Comparison of ENCODE assay signal across 8 mouse cellular contexts in the genomic region with DNA sequence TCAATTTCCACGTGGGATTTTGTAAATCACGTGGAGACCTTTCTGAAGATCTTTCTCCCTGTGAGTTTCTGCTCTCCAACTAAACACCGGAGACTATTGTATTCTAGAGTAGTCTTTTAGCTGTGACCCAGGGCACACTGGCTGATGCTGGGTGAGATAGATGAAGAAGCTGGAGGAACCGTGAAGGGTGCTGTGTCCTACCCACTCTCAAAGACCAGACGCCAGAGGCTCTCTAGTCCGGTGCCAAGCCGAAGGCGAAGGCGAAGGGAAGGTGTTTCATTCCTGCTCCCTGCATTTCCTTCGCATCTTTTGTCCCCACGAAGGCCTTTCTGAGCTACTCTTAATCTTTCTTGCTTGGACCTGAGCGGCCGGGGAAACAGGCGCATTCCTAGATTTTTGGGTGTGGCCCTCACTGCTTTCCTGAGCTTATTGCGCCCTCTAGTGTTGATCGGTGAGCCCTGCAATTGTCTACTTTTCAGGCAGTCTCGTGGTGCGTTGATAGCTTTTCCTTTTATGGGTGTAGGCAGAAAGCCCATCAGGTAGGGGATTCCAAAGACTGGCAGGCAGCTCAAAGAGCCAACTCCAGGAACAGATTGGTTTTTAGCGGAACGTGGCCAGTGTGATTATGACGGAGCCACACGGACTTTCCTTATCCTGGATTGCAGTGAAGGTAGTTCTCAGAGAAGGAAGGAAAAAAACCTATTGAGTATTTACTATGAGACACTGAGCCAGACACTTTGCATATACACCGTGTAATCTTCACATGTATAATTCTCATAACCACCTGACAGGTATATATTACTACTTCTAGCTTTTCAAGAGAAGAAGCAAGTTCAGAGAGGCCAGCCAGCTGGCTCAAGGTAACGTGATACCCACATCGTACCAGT. TPM values are rescaled to one million over a fixed set of nuclear protein-coding genes. Genes with fewer than 3 reads are reported as not detected.
DNase-seq lines count a peak whose midpoint lies in the region; ATAC-seq and TF ChIP-seq lines count a peak whose summit lies in the region.

No protein-coding gene starts in this region.

- DNase-seq in adipocyte (ENCODE audit: low spot score) = peak; percentile 91
- peak; percentile 76 for DNase-seq in gastrocnemius, postnatal 14 days
- DNase-seq in left cerebral cortex, postnatal 14 days (ENCODE audit: low spot score in 2 of 2) = peak; percentile 91 to 92
- peak; percentile 85 for DNase-seq in right cerebral cortex, postnatal 14 days
- DNase-seq in urinary bladder, postnatal 36 days (ENCODE audit: low spot score in 2 of 2) = peak; percentile 76 to 86

- peak overlapping the region; percentile 17 for H3K4me3 ChIP-seq in cortical plate, adult 2 months (ENCODE audit: insufficient read depth, low read length)

- TF ChIP-seq CTCF in cortical plate, adult 2 months (IDR thresholded peaks at IDR 0.05; ENCODE audit: extremely low read depth, insufficient read depth, low read length) = peak; percentile 99

- no peak for TF ChIP-seq POLR2A in cortical plate, adult 2 months (IDR thresholded peaks at IDR 0.05; ENCODE audit: extremely low read depth, insufficient read depth, low read length)

- H3K27ac ChIP-seq in cortical plate, adult 2 months (ENCODE audit: insufficient read depth, low read length) = no peak overlapping the region

- intact Hi-C loops in gastrocnemius, postnatal 14 days (cut with DNase I; ENCODE audit: low total_unique reads) = no loop called here
- intact Hi-C loops in left cerebral cortex, postnatal 14 days (cut with DNase I) = loop anchor here (5.0 kb wide), 1 partner anchor 347 kb away; no protein-coding TSS in a partner anchor

- H3K4me1 ChIP-seq in cortical plate, adult 2 months (ENCODE audit: control insufficient read depth, insufficient read depth, low read length) = peaks cover 2% of the 10 kb centered on the region

- ATAC-seq in inflammation-experienced regulatory T-cells, adult 6 months = peak; percentile 61
- ATAC-seq in megakaryocyte-erythroid progenitor cell, adult 5-6 weeks (replicated peaks; ENCODE audit: low FRiP score, low TSS enrichment, poor library complexity, severe bottlenecking) = peak; percentile 79

RNA-seq across cellular contexts. Expression of a gene that starts 5.9 kb away (rescaled TPM):
- 6.3 and 6.8 TPM in 2 replicates for polyA plus RNA-seq in cortical plate, adult 2 months (2012; rRNA removed)
- total RNA-seq in gastrocnemius, postnatal 14 days (2021) = 10 to 100 TPM in 1 of 2 experiments, 1 to 10 TPM in 1; 7.5 to 13.9 TPM
- under 1 TPM in 1 of 3 experiments, not detected in 2; 0.29 TPM for polyA plus RNA-seq in inflammation-experienced regulatory T-cells, adult 6 months (2017; shearing (Covaris generic))
- 10 to 100 TPM; 28.3 to 31.0 TPM for total RNA-seq in left cerebral cortex, postnatal 14 days (2021)
- not detected in 2 replicates for total RNA-seq in megakaryocyte-erythroid progenitor cell, adult 5-6 weeks (2014; fragmentation: Nextera tagmentation)
- not detected in 2 replicates for total RNA-seq in megakaryocyte-erythroid progenitor cell, adult 5-6 weeks (2017)

RNA-seq across cellular contexts. Expression of a gene that starts 7.8 kb away (rescaled TPM):
- polyA plus RNA-seq in cortical plate, adult 2 months (2012; rRNA removed) = not detected in 2 replicates
- not detected for total RNA-seq in gastrocnemius, postnatal 14 days (2021)
- not detected for polyA plus RNA-seq in inflammation-experienced regulatory T-cells, adult 6 months (2017; shearing (Covaris generic))
- not detected for total RNA-seq in left cerebral cortex, postnatal 14 days (2021)
- not detected in 2 replicates for total RNA-seq in megakaryocyte-erythroid progenitor cell, adult 5-6 weeks (2014; fragmentation: Nextera tagmentation)
- total RNA-seq in megakaryocyte-erythroid progenitor cell, adult 5-6 weeks (2017) = not detected in 2 replicates

Comparison
In these comparisons a context has a peak if more than half of its experiments do, and no peak if none do; other contexts are left out.
1. RNA of a gene that starts 5.9 kb away (total RNA-seq): 28.3 to 31.0 TPM in left cerebral cortex, postnatal 14 days and 7.5 to 13.9 TPM in gastrocnemius, postnatal 14 days; not detected in megakaryocyte-erythroid progenitor cell, adult 5-6 weeks; every median in the first group is over 4 times any median in the second.
2. Peak in every context shown above with its lines, with median percentiles within 50 percentile points of each other: DNase-seq.